Mouse (Mus musculus): Measurements from ENCODE around the gene C330007P06Rik.

Gene C330007P06Rik

DNA sequence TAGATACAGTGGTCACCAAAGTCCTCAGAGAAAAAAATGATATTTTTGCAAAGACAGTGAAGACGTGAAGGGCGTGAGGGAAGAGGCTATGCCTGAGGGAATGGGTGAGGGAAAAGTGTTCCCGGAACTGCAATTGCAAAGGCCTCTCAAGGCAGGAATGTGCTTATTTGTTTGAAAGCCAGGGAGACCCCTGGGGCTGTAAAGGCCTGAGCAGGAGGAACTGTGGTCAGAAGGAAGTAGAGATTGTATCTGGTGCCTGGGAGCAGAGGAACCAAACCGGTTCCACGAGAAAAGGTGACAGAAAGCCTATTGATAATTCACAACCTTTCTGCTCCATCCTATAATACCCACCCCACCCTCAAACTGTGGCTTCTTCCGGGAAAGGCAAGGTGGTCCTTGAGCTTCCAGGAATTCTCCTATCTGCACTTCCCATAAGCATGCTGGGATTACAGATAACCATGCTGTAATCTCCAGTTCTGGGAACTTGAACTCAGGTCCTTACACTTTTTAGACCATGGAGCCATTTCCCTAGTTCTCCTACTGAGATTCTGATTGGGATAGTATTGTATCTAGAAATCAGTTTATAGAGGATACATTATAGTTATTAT, 36.7 kb downstream of the C330007P06Rik start:
- DNase-seq (ENCODE audit: low spot score) = no peak

DNA sequence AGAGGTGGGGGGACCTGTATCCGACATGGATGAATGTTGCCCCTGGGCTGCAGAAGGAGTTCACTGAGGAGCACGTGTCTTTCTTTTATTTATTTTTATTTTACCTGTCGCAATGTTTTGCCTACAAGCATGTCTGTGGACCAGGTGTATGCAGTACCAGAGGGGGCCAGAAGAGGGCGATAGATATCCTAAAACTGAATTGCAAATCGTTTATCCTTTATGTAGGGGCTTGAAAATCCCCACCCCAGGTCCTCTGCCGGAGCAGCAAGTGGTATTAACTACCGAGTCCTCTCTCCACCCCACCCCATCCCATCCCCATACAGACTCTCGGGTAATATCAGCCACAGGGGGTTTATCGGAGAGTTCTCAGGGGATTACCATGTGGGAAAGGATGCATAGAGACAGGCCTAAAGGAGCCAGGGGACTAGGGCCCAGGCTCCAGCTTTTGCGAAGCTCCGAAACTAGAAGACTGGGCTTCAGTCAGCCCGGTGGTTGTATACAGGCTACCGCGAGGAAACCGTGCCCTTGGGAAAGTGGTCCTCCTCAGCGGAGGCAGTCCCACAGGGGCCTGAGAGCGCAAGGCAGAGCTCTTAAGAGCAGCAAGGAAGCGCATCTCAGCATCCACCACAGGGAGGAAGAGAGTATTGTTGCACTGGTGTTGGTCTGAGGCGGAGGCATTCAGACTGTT, 40.4 kb downstream of the C330007P06Rik start:
- DNase-seq (ENCODE audit: low spot score) = peak; percentile 62

DNA sequence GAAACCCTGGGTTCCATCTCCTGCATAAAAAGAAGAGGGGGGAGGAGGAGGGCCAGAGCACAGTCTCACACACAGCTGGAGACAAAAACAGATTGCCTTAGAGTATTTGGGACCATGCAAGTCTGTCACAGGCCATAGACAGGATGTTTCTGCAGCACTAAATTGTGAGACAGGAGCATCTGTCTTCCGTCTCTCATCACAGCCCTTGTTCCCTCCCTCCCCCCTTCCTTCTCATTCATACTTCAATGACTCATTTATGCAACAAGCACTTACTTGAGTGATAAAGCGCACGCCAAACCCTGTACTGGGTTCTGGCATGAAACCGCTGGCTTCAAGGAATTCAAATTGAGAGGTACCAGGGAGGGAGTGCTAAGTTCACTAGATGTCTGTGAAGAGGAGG, 42.3 kb downstream of the C330007P06Rik start:
- no peak for DNase-seq (ENCODE audit: low spot score)

DNA sequence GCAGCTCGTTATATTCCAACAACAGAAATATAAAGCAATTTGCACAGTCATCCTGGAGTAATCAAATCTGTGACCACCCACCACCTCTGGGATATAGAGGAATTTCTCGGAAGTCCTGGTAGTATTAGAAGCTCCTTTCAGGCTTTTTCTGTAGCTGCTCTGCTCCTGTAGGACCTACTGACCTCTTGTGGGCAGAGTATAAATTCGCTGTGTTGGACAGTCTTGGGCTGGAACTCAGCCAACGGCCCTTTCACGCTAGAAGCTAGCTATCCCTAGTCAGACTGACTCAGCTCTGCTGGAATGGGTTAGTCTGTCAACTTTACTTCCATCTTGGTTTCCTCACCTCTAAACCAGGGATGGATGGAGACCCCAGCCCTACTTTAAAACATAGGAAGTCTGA, 43.6 kb downstream of the C330007P06Rik start:
- no peak for DNase-seq (ENCODE audit: low spot score)

DNA sequence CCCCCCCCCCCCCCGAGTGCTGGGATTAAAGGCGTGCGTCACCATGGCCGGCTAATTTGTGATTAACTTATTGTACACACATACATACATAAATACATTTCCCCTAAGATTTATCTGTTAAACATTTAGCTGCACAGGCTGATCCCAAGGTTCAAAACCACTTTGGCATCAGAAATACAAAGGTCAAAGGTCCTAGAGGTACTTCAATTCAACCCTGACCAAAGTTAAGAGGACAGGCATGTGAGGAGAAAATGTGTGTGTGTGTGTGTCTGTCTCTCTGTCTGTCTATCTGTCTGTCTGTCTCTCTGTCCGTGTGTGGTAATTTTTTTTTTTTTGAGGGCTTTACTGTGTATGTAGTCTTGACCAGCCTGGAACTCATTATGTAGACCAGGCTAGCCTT, 47.0 kb downstream of the C330007P06Rik start:
- no peak for DNase-seq (ENCODE audit: low spot score)

DNA sequence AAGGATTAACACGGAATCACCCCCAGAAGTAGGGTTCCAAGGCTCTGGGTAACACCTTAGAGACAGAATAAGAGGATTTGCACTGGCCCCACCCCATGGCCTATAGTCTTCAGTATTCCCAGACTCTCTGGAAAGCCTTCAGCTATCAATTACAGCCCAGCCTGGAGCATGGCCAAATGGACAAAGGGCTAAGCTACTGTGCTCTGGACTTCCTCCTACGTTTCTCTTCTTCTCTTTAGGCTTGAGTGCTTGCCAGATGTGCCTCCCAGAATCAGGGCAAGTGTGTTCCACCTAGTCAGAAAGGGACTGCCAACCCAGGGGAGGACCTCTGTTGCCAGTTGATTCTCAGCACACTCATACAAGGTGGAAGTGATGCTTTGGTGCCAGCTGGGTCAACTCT, 48.9 kb downstream of the C330007P06Rik start:
- DNase-seq (ENCODE audit: low spot score) = no peak

DNA sequence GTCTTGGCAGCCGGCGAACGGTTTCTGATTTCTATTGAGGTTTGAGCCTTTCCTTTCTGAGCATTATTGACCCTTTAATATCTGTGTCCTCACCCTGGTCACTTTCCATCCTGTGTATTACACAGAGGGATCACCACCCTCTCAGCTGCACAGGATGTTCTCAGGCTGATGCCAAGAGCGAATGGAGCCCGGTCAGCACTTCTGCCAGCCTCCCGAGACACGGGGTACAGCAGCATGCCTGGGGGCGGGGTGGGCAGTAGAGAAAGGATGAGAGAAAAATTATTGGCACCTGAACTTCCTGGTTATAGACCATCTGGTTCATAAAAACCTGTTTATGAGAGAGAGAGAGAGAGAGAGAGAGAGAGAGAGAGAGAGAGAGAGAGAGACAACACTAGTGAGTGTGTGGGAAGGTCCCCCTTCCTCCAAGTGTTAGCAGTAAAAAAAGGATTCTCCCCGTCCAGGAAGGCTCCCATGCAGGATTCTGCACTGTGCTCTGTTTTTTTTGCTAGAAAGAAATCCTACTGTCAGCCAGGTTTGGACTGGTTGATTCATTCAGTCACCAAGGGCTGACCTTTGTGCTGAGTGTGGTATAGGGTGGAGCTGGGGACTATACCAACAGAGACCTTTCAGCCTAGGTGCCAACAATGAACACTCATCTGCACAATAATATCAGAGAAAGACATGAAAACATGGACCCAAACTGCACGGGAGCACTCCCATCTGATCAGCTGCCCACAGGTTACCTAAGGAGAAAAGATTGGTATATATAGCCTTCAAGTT, 49.8 kb downstream of the C330007P06Rik start:
- DNase-seq (ENCODE audit: low spot score) = no peak

DNA sequence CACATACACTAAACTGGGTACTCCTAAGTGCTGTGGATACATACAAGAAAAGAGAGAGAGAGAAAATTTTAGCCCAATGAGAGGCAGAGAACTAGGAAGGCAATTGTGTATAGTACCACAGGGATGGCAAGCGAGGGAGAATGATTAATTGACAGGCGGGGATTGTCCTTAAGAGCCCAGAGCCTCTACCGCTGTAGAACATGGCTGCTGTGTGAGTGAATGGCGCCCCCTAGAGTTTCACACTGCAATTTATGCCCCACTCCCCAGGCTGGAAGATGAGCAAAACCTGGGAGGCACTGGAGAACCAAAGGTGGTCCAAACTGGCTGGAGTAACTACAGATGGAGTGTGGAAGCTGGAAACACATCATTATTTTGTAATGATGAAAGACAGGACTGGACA, 53.7 kb downstream of the C330007P06Rik start:
- peak; percentile 54 for DNase-seq (ENCODE audit: low spot score)

DNA sequence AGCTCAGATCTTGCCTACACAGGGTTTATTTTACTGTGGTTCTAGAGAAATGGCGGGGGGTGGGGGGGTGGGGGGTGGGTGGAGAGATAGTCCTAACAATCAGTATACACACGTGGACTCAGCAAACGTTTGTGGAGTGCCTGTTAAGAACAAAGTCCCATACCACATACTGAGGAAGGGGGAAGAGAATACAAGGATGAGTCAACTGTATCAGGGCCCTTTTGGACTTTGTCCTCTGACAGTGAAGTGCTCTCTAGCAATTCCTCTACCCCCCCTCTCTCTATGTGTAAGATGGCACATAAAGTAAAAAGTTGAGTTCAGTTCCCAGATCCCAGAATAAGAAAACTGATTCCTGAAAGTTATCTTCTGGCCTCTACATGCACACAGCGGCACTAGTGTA, 54.3 kb downstream of the C330007P06Rik start:
- no peak for DNase-seq (ENCODE audit: low spot score)

DNA sequence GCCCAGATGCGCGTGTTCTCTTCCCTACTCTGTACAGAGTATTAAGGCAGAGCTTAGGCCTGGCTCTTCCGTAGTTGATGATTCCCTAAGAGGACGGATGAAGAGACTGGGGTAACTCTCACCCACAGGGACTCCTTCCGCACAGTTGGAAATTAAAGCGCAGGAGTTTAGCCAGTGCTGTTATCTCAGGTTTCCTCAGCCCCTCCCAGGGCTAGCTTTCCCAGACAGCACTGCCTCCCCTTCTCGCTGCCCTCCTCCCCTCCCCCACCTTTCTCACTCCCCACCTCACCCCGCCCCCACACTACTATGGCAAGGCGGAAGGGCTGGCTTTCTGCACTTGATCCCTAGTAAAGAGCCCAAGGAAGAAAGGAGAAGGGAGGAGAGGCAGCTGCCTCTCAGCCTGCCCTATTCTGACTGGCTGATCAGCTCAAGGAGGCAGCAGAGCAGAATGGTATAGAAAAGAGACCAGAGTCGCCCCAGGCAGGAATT, 56.9 kb downstream of the C330007P06Rik start:
- DNase-seq (ENCODE audit: low spot score) = no peak

DNA sequence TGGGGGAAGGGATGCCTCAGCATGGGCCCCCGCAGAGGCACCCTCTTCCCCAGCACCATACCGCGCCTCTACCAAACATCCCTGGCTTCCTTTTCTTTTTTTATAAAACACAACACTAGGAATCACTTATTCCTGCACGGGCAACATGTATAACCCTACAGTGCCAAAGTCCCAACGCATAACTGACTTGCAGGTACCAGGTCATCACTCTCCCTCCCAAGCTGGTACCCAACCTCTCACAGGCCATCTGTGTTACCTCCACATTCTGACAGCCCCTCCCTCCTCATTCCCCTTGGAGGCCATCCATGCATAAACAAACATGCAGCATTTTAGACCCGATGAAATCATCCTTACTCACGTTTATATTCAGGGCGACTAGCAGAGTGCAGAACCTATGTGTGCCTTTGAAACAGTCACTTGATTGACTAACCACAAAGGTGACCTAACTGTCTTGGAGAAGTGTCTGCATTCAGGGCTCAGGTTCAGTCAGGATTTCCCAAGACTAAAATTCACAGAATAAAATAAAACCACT, 57.5 kb downstream of the C330007P06Rik start:
- no peak for DNase-seq (ENCODE audit: low spot score)

DNA sequence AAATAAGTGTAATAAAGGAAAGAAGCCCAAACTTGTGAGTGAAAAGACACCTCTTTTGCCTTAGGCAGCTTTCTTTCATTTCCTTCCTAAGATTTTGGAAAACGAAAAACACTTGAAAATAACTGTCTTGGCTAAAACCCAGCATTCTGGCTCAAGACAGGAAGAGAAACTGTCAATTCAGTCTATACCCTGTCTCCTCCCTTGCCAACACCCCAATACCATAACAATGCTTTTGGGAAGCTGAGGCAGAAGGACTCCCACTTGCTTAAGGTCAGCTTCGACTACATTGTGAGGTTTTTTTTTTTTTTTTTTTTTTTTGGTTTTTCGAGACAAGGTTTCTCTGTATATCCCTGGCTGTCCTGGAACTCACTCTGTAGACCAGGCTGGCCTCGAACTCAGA, 58.5 kb downstream of the C330007P06Rik start:
- no peak for DNase-seq (ENCODE audit: low spot score)

DNA sequence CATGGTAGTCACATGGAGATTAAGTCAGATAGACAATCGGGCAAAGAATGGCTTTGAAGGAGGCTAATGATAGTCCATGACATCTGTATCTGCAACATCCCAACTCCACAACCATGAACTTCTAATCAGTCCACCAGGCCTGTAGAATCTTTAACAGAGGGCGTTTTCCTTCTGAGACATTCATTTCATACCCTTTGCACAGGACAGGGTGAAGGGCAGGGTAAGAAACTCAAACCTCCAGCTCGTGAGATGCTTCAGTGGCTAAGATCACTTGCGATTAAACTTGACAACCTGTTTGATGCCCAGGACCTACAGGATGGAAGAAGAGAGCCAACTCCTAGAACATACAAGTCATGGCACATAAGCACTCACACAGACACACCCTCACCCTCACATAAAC, 58.9 kb downstream of the C330007P06Rik start:
- no peak for DNase-seq (ENCODE audit: low spot score)

DNA sequence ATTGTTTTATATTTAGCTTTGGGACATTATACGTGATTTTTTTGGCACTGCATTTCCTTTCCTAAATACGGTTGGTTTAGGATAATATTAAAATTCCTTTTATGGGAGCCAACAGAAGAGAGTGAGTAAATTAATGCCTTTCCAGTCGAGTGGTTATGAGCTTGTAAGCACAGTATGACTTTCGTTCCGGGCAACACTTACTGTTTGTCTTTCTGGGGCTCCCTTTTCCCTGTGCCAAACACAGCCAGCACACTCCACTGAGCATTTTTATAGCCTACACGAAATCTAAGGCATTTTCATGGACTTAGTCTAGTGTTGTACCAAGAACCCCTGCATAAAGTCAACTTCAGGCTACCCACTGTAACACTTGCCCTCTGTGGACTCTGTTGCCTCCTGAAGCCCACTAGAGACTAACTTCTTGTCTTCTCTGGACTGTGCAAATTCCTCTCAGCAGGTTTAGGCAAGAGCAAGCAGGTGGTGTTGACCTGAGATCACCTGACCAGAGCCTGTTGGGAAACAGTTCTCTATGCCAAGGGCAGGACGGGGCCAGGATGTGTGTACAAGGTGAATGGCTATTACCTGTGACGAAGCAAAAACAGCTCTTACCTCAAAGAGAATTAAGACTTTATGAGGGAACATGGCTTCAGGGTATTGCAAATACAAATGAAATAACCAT, 59.6 kb downstream of the C330007P06Rik start:
- no peak for DNase-seq (ENCODE audit: low spot score)

DNA sequence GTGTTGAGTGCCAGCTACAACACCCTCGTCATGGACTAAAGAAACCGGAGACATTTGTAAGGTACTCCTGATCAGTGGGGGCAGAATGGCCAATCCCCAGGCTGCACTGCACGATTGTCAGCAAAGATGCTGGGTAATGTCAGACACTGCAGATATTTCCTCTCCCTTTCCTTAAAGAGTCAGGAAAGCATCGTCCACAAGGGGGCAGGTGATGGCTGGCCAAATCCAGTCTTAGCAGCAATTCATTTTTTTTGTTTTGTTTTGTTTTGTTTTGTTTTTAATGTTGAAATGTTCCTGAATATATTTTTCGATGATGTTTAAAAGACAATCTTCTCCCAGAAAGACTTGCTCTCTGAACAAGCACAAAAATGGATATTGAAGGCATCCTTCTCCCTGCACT, 62.5 kb downstream of the C330007P06Rik start:
- DNase-seq (ENCODE audit: low spot score) = peak; percentile 8

DNA sequence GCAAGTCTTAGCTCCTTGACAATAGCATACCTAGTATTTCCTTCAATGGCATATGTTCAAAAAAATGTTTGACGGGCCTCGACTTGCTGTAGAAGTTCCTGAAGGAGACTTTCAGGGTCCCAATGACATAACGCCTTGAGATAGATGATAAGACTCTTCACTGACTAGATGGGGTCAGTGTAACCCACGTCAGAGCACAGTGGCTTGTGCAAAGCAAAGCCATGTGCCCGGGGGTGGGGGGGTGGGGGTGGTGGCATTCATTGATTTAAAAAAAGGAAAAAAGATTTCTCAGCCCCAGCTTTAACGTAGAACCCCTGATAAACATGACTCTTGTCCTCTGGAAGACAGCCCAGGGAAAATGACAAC, 65.6 kb downstream of the C330007P06Rik start:
- DNase-seq (ENCODE audit: low spot score) = no peak

DNA sequence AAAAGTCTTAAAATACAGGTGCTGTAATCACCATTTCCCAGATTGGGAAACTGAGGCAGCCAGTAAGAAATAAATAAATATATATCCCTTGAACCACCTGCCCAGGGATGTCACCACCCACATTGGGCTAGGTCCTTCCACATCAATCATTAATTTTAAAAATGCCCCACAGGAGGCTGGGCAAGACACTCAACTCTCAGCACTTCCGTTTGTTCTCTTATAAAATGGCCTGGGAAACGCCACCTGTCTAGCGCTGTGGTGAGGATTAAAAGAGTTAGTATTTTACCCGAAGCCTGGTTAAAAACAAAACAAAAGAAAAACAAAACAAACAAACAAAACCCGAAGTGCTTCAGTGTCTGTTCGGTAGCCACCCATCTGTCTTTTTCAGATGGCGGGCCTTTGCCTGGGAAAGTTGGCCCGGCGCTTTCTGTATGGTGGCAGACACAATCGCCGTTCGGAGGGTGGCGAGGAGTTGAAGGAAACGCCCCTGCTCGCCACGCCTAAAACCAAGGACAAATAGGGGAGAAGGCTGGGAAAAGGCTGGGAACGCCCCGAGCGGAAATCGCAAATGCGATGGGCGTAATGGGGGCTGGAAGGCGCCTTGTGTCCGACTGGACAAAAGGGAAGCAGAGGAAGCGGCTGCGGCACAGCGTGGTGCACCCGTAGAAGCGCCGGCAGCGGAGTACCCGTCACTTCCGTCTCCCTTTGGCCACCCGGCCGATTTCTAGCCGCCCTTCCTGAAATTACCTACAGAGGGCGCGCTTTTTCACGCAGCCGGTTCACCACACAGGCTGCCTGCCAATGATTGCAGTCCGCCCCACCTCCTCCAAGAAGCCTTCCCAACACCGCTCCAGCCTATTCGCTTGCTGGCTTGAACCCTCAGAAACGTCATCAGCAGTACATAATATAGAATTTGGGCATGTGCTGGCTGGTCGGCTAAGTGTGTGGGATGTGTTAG, 66.3 kb downstream of the C330007P06Rik start:
- DNase-seq (ENCODE audit: low spot score) = peak; percentile 85

DNA sequence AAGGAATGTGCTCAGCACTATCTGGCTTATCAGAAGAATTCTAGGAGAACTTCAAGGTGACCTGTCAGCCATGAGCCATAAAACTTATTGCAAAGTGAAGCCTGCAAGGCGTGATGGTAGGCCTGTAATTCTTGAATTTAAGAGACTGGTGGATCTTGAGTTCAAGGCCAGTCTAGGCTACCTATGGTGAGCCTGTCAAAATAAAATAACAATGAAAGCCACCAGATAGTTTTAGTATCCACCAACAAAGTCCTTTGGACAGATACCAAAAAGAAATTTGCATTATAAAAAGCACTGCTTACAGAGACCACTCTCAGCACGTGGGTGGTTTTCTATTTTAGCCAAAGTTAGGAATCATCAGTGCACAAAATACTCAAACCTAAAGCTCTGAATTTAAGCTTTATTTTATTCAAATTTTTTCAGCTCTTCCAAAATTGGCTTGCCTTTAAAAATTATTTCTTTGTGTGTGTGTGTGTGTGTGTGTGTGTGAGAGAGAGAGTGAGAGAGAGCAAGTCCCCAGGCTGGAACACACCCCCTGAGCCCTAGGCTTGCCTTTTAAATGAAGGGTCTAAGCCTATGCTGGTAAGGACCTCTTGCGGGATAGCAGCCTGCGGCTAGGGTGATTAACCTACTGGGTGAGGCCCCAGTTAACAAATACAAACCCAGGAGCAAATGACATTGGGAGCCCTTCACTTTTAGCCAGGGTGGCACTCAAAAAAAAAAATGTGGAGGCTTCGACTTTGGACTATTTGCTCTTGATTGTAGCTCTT, 68.3 kb downstream of the C330007P06Rik start:
- no peak for DNase-seq (ENCODE audit: low spot score)

DNA sequence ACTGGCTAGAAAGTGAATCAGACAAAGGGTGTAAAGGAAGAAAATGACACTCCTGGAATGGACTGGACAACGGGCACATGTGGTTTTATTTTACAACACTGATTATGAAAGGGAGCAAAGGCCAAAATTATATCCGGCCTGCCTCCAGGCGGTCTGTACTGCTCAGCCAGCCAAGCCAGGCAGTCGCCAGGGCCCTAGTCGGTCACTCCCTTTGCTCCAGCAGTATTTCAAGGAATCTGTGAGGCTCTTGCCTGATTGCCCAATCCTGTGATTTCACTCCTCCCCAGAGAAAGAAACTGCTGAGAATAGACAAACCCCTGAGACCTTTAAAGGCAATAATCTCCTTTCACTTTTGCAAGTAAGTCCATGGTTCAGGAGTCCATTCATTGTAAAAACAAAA, 69.7 kb downstream of the C330007P06Rik start:
- no peak for DNase-seq (ENCODE audit: low spot score)

DNA sequence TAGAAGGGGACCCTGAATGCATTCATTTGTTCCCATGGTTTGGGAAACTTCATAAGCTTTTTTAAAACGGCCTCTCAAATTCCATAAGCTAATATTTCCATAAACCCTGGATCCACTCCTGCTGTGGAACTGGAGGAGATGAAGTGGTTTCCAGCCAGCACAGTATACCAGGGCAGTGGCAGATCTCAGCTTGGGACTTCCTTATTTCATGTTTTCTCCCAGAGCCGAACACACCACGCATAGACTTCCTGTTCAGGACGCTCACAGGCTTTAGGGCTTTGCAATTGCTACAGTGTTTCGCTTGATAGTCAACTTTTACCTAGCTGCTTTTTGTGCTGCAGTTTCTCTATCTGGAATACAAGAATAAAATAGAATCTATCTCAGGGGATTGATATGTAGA, 70.7 kb downstream of the C330007P06Rik start:
- no peak for DNase-seq (ENCODE audit: low spot score)
